Comparison of ENCODE assay signal across 8 mouse cellular contexts in genomic region chr13:22050591-22051522, GRCm38 (mm10). TPM values are rescaled to one million over a fixed set of nuclear protein-coding genes. Genes with fewer than 3 reads are reported as not detected.
A peak's percentile ranks its signal among the peaks of the same experiment; 100 is the strongest.
DNase-seq lines count a peak whose midpoint lies in the region; ATAC-seq and TF ChIP-seq lines count a peak whose summit lies in the region.

No protein-coding gene starts in this region.

- H3K27me3 ChIP-seq in heart, embryonic 13.5 days (replicated peaks), result no peaks in the 10 kb centered on the region
- H3K27me3 ChIP-seq in kidney, postnatal 0 days (ENCODE audit: insufficient read depth, low read length), result no peaks in the 10 kb centered on the region
- H3K27me3 ChIP-seq in liver, embryonic 11.5 days (replicated peaks; ENCODE audit: control insufficient read depth, insufficient read depth, low read length), result no peaks in the 10 kb centered on the region
- no peaks in the 10 kb centered on the region for H3K27me3 ChIP-seq in myocyte (ENCODE audit: control insufficient read depth, insufficient read depth, insufficient read length)

- H3K4me3 ChIP-seq in brown adipose tissue, adult 24 weeks (ENCODE audit: insufficient read depth, low read depth, low read length), result peak overlapping the region; percentile 70
- peak overlapping the region; percentile 58 for H3K4me3 ChIP-seq in heart, embryonic 13.5 days
- H3K4me3 ChIP-seq in kidney, postnatal 0 days (replicated peaks; ENCODE audit: low read depth, low read length), result peak overlapping the region; percentile 52
- H3K4me3 ChIP-seq in liver, embryonic 11.5 days (ENCODE audit: low read depth, low read length), result peak overlapping the region; percentile 61
- peak overlapping the region; percentile 30 for H3K4me3 ChIP-seq in myocyte

- H3K4me1 ChIP-seq in brown adipose tissue, adult 24 weeks (ENCODE audit: control insufficient read depth, insufficient read depth, insufficient read length, low read length), result 0 out of 2 replicates have a peak, but pooled peaks cover 2% of the 10 kb centered on the region
- peaks cover 7% of the 10 kb centered on the region for H3K4me1 ChIP-seq in heart, embryonic 13.5 days
- H3K4me1 ChIP-seq in kidney, postnatal 0 days (replicated peaks; ENCODE audit: insufficient read depth, low read length), result no peaks in the 10 kb centered on the region
- no peaks in the 10 kb centered on the region for H3K4me1 ChIP-seq in liver, embryonic 11.5 days (replicated peaks; ENCODE audit: control insufficient read depth, insufficient read depth, low read length)

- H3K4me2 ChIP-seq in heart, embryonic 13.5 days, result peak overlapping the region; percentile 77
- H3K4me2 ChIP-seq in kidney, postnatal 0 days (ENCODE audit: low read length), result peak overlapping the region; percentile 67
- H3K4me2 ChIP-seq in liver, embryonic 11.5 days, result peak overlapping the region; percentile 84
- H3K4me2 ChIP-seq in myocyte (ENCODE audit: low read depth), result peak overlapping the region; percentile 67

- DNase-seq in CD4-positive, CD25-positive, alpha-beta regulatory T cell, adult 2 months (ENCODE audit: low read depth, low spot score), result peak; percentile 94
- DNase-seq in kidney, postnatal 0 days (ENCODE audit: low spot score), result peak; percentile 97
- DNase-seq in liver, embryonic 11.5 days (ENCODE audit: low spot score), result peak; percentile 95
- peak; percentile 91 to 96 for DNase-seq in spleen, postnatal 4 days (ENCODE audit: low spot score in 2 of 2)

- peak overlapping the region; percentile 81 for H3K9ac ChIP-seq in heart, embryonic 13.5 days
- H3K9ac ChIP-seq in kidney, postnatal 0 days (ENCODE audit: low read depth, low read length), result peak overlapping the region; percentile 60
- H3K9ac ChIP-seq in liver, embryonic 11.5 days (ENCODE audit: low read depth, low read length), result peak overlapping the region; percentile 70

- WGBS in heart, embryonic 13.5 days, result under 1% methylated on average over 52 of the region's 52 CpGs
- WGBS in kidney, postnatal 0 days, result under 1% methylated on average over 52 of the region's 52 CpGs
- WGBS in liver, embryonic 11.5 days, result under 1% methylated on average over 52 of the region's 52 CpGs

- peak; percentile 83 for TF ChIP-seq CTCF in kidney, postnatal 0 days (IDR thresholded peaks at IDR 0.05; ENCODE audit: low read depth)

- no peaks in the 10 kb centered on the region for H3K36me3 ChIP-seq in heart, embryonic 13.5 days
- H3K36me3 ChIP-seq in kidney, postnatal 0 days (ENCODE audit: insufficient read depth, low read length), result no peaks in the 10 kb centered on the region
- H3K36me3 ChIP-seq in liver, embryonic 11.5 days (ENCODE audit: control insufficient read depth, insufficient read depth, low read length), result no peaks in the 10 kb centered on the region
- H3K36me3 ChIP-seq in myocyte (ENCODE audit: control insufficient read depth, insufficient read depth), result no peaks in the 10 kb centered on the region

- H3K9me3 ChIP-seq in heart, embryonic 13.5 days, result no peaks in the 10 kb centered on the region
- H3K9me3 ChIP-seq in kidney, postnatal 0 days (replicated peaks; ENCODE audit: low read length), result no peaks in the 10 kb centered on the region
- no peaks in the 10 kb centered on the region for H3K9me3 ChIP-seq in liver, embryonic 11.5 days (ENCODE audit: control insufficient read depth, low read length)

- peak; percentile 97 for ATAC-seq in erythroid progenitor cell, adult 5-6 weeks (replicated peaks; ENCODE audit: low FRiP score, poor library complexity, severe bottlenecking)
- peak; percentile 92 for ATAC-seq in heart, embryonic 13.5 days (ENCODE audit: extremely low read depth, insufficient number of reproducible peaks, low FRiP score, low TSS enrichment)
- ATAC-seq in kidney, postnatal 0 days (replicated peaks; ENCODE audit: low FRiP score, low read depth), result peak; percentile 97
- ATAC-seq in liver, embryonic 11.5 days (replicated peaks; ENCODE audit: low FRiP score), result peak; percentile 94

- H3ac ChIP-seq in myocyte (ENCODE audit: control insufficient read depth, insufficient read length), result peak overlapping the region; percentile 2

- H3K79me2 ChIP-seq in myocyte (ENCODE audit: control insufficient read depth, insufficient read depth), result no peaks in the 10 kb centered on the region

- no peak for TF ChIP-seq POLR2A in myocyte (IDR thresholded peaks at IDR 0.05; ENCODE audit: insufficient read length, low read depth)

- no peak overlapping the region for H3K27ac ChIP-seq in brown adipose tissue, adult 24 weeks (replicated peaks; ENCODE audit: low read depth, low read length)
- H3K27ac ChIP-seq in heart, embryonic 13.5 days (replicated peaks), result peak overlapping the region; percentile 85
- peak overlapping the region; percentile 82 for H3K27ac ChIP-seq in kidney, postnatal 0 days
- peak overlapping the region; percentile 72 for H3K27ac ChIP-seq in liver, embryonic 11.5 days (ENCODE audit: low read depth, low read length)

TF ChIP-seq in myocyte, 11 proteins besides CTCF, POLR2A, EP300 and RAD21:
- TF ChIP-seq USF1 (IDR thresholded peaks at IDR 0.05; ENCODE audit: low read depth), result peak; percentile 58
- peak in 1 of 3 experiments; percentile 18 for TF ChIP-seq MYOG (IDR thresholded peaks at IDR 0.05; ENCODE audit: control insufficient read depth in 1 of 3, insufficient read depth in 1 of 3, insufficient read length in 2 of 3, low read depth in 2 of 3)
- no peak for TF ChIP-seq TCF12 (IDR thresholded peaks at IDR 0.05; ENCODE audit: insufficient read depth, poor library complexity, severe bottlenecking)
- no peak for TF ChIP-seq MYOD1 (IDR thresholded peaks at IDR 0.05; ENCODE audit: control insufficient read depth in 1 of 3, insufficient read length in 2 of 3, low read depth in 2 of 3)
- peak; percentile 79 for TF ChIP-seq MAX (IDR thresholded peaks at IDR 0.05; ENCODE audit: low read depth)

RNA-seq across cellular contexts. Expression of gene Hist1h2bj, which starts 7.8 kb away (rescaled TPM):
- not detected in 2 replicates for polyA plus RNA-seq in brown adipose tissue, adult 24 weeks (2012; ENCODE audit: insufficient read depth, insufficient read length, missing spikeins)
- total RNA-seq in erythroid progenitor cell, adult 5-6 weeks (2015; ENCODE audit: low replicate concordance), result 153 and 245 TPM in 2 replicates
- 1,461 and 1,550 TPM in 2 replicates for total RNA-seq in erythroid progenitor cell, adult 5-6 weeks (2017; ENCODE audit: low replicate concordance)
- polyA plus RNA-seq in heart, embryonic 13.5 days (2015; fragmentation: Nextera tagmentation; extraction: Ambion mirVana), result 3.9 and 5.9 TPM in 2 replicates
- 8.5 and 10.2 TPM in 2 replicates for polyA plus RNA-seq in kidney, postnatal 0 days (2015; fragmentation: Nextera tagmentation; extraction: Ambion mirVana)
- polyA plus RNA-seq in liver, embryonic 11.5 days (2014; fragmentation: Nextera tagmentation; extraction: Ambion mirVana), result 11.2 and 13.2 TPM in 2 replicates
- 3.4 TPM for polyA plus RNA-seq in myocyte (2012; fragmentation: generic; extraction: Trizol)

RNA-seq across cellular contexts. Expression of gene Hist1h2ag, which starts 8.1 kb away (rescaled TPM):
- not detected in 2 replicates for polyA plus RNA-seq in brown adipose tissue, adult 24 weeks (2012; ENCODE audit: insufficient read depth, insufficient read length, missing spikeins)
- total RNA-seq in erythroid progenitor cell, adult 5-6 weeks (2015; ENCODE audit: low replicate concordance), result 142 and 172 TPM in 2 replicates
- 3,967 and 4,951 TPM in 2 replicates for total RNA-seq in erythroid progenitor cell, adult 5-6 weeks (2017; ENCODE audit: low replicate concordance)
- 15.8 and 19.9 TPM in 2 replicates for polyA plus RNA-seq in heart, embryonic 13.5 days (2015; fragmentation: Nextera tagmentation; extraction: Ambion mirVana)
- polyA plus RNA-seq in kidney, postnatal 0 days (2015; fragmentation: Nextera tagmentation; extraction: Ambion mirVana), result 33.8 and 48.4 TPM in 2 replicates
- 26.4 and 36.7 TPM in 2 replicates for polyA plus RNA-seq in liver, embryonic 11.5 days (2014; fragmentation: Nextera tagmentation; extraction: Ambion mirVana)
- 4.1 TPM for polyA plus RNA-seq in myocyte (2012; fragmentation: generic; extraction: Trizol)

RNA-seq across cellular contexts. Expression of gene Hist1h4i, which starts 9.7 kb away (rescaled TPM):
- 1.9 and 6.6 TPM in 2 replicates for polyA plus RNA-seq in brown adipose tissue, adult 24 weeks (2012; ENCODE audit: insufficient read depth, insufficient read length, missing spikeins)
- 116 and 173 TPM in 2 replicates for total RNA-seq in erythroid progenitor cell, adult 5-6 weeks (2015; ENCODE audit: low replicate concordance)
- total RNA-seq in erythroid progenitor cell, adult 5-6 weeks (2017; ENCODE audit: low replicate concordance), result 364 and 489 TPM in 2 replicates
- polyA plus RNA-seq in heart, embryonic 13.5 days (2015; fragmentation: Nextera tagmentation; extraction: Ambion mirVana), result 10.8 and 11.3 TPM in 2 replicates
- 15.3 and 17.2 TPM in 2 replicates for polyA plus RNA-seq in kidney, postnatal 0 days (2015; fragmentation: Nextera tagmentation; extraction: Ambion mirVana)
- polyA plus RNA-seq in liver, embryonic 11.5 days (2014; fragmentation: Nextera tagmentation; extraction: Ambion mirVana), result 36.9 and 39.3 TPM in 2 replicates
- 31.0 TPM for polyA plus RNA-seq in myocyte (2012; fragmentation: generic; extraction: Trizol)

RNA-seq across cellular contexts. Expression of gene Hist1h2bk, which starts 15.2 kb away (rescaled TPM):
- not detected in 2 replicates for polyA plus RNA-seq in brown adipose tissue, adult 24 weeks (2012; ENCODE audit: insufficient read depth, insufficient read length, missing spikeins)
- 206 and 707 TPM in 2 replicates for total RNA-seq in erythroid progenitor cell, adult 5-6 weeks (2015; ENCODE audit: low replicate concordance)
- total RNA-seq in erythroid progenitor cell, adult 5-6 weeks (2017; ENCODE audit: low replicate concordance), result 2,593 and 2,906 TPM in 2 replicates
- polyA plus RNA-seq in heart, embryonic 13.5 days (2015; fragmentation: Nextera tagmentation; extraction: Ambion mirVana), result 3.1 and 3.4 TPM in 2 replicates
- 4.0 and 4.8 TPM in 2 replicates for polyA plus RNA-seq in kidney, postnatal 0 days (2015; fragmentation: Nextera tagmentation; extraction: Ambion mirVana)
- polyA plus RNA-seq in liver, embryonic 11.5 days (2014; fragmentation: Nextera tagmentation; extraction: Ambion mirVana), result 4.1 and 4.6 TPM in 2 replicates
- polyA plus RNA-seq in myocyte (2012; fragmentation: generic; extraction: Trizol), result 8.2 TPM

RNA-seq across cellular contexts. Expression of gene Hist1h2ah, which starts 15.5 kb away (rescaled TPM):
- not detected in 2 replicates for polyA plus RNA-seq in brown adipose tissue, adult 24 weeks (2012; ENCODE audit: insufficient read depth, insufficient read length, missing spikeins)
- 4.6 TPM in 1 of 2 replicates, not detected in the other for total RNA-seq in erythroid progenitor cell, adult 5-6 weeks (2015; ENCODE audit: low replicate concordance)
- 2,615 and 4,600 TPM in 2 replicates for total RNA-seq in erythroid progenitor cell, adult 5-6 weeks (2017; ENCODE audit: low replicate concordance)
- 4.1 and 11.0 TPM in 2 replicates for polyA plus RNA-seq in heart, embryonic 13.5 days (2015; fragmentation: Nextera tagmentation; extraction: Ambion mirVana)
- 4.0 and 4.5 TPM in 2 replicates for polyA plus RNA-seq in kidney, postnatal 0 days (2015; fragmentation: Nextera tagmentation; extraction: Ambion mirVana)
- polyA plus RNA-seq in liver, embryonic 11.5 days (2014; fragmentation: Nextera tagmentation; extraction: Ambion mirVana), result 10.7 and 13.3 TPM in 2 replicates
- polyA plus RNA-seq in myocyte (2012; fragmentation: generic; extraction: Trizol), result 2.2 TPM
